Mouse (Mus musculus) testis, adult 2 months (tissue): ENCODE results near the gene Ces1g.

Experiments
- CTCF ChIP-seq: fragments of 200-500 bp; IDR thresholded peaks from 2 replicates; pipeline ENCODE4 v1.5.1; 2012; ENCODE audit warnings: low read depth, mild to moderate bottlenecking, inconsistent platforms, low read length, moderate library complexity; ENCODE audit not compliant: control insufficient read depth, insufficient read depth, insufficient replicate concordance
- POLR2A ChIP-seq: fragments of 200-500 bp; IDR thresholded peaks from 2 replicates; pipeline ENCODE4 v1.6.1; 2012; ENCODE audit warnings: low read depth, mild to moderate bottlenecking, inconsistent platforms, low read length, moderate library complexity; ENCODE audit not compliant: control insufficient read depth

- TF ChIP-seq CTCF (no peak), POLR2A (no peak)
These were observed 53.2 kb downstream of the Ces1g start for GRCm38 (mm10) chr8:93283896-93284295.
